Mouse (Mus musculus) stomach, postnatal 0 days (tissue): ENCODE measurements at regions not wholly inside any gene's neighbourhood (a gene's known extent, or its start where the extent isn't known, plus 50 kb on each side); places are given as distances from the start of the nearest gene placed in this dataset.

Experiments
- ATAC-seq: fragments of 200-750 bp; cut with Nextera tagmentation; 2 replicates; pipeline ENCODE4 v1.8.0; 2017; ENCODE audit not compliant: low FRiP score, low TSS enrichment
- DNase-seq: peaks from one replicate; pipeline ENCODE4 v3.0.0-alpha.2; 2016; ENCODE audit warnings: low spot score
- H3K27ac ChIP-seq: fragments of 300-500 bp; sonication (generic); replicated peaks from 2 replicates; pipeline ENCODE4 v1.5.1; 2014; ENCODE audit warnings: mild to moderate bottlenecking, control low read depth
- H3K27me3 ChIP-seq: fragments of 300-500 bp; sonication (generic); 2 replicates; pipeline ENCODE4 v1.6.1; 2014; ENCODE audit warnings: low read length; ENCODE audit not compliant: control insufficient read depth, insufficient read depth
- H3K36me3 ChIP-seq: fragments of 300-500 bp; sonication (generic); 2 replicates; pipeline ENCODE4 v1.6.1; 2014; ENCODE audit warnings: low read length, mixed read lengths; ENCODE audit not compliant: control insufficient read depth, insufficient read depth
- H3K4me1 ChIP-seq: fragments of 300-500 bp; sonication (generic); replicated peaks from 2 replicates; pipeline ENCODE4 v1.6.1; 2014; ENCODE audit warnings: antibody characterized with exemption; ENCODE audit not compliant: control insufficient read depth, insufficient read depth
- H3K4me2 ChIP-seq: fragments of 300-500 bp; sonication (generic); replicated peaks from 2 replicates; pipeline ENCODE4 v1.6.1; 2014; ENCODE audit warnings: low read depth, mild to moderate bottlenecking, control low read depth, moderate library complexity
- H3K4me3 ChIP-seq: fragments of 300-500 bp; sonication (generic); 2 replicates; pipeline ENCODE4 v1.5.1; 2014; ENCODE audit warnings: low read depth, low read length, control low read depth
- H3K9ac ChIP-seq: fragments of 300-500 bp; sonication (generic); 2 replicates; pipeline ENCODE4 v1.6.1; 2014; ENCODE audit warnings: mild to moderate bottlenecking, low read length, control low read depth, mixed read lengths
- H3K9me3 ChIP-seq: fragments of 300-500 bp; sonication (generic); 2 replicates; pipeline ENCODE4 v1.6.1; 2016; ENCODE audit warnings: low read length; ENCODE audit not compliant: control insufficient read depth
- CTCF ChIP-seq: IDR thresholded peaks from 2 replicates; pipeline ENCODE4 v1.5.1; 2016; ENCODE audit warnings: antibody characterized with exemption, low read depth, mild to moderate bottlenecking, moderate library complexity
- EP300 ChIP-seq: optimal IDR thresholded peaks from 2 replicates; pipeline ENCODE3; 2016; ENCODE audit warnings: antibody characterized with exemption
- WGBS: fragments of 180-500 bp; shearing (Covaris S2); extraction: QIAGEN DNeasy Blood & Tissue Kit; methylation state at CpG from one replicate; pipeline ENCODE4 v1.1.7; 2014; 5-methylcytosine and 5-hydroxymethylcytosine counted together

DNA sequence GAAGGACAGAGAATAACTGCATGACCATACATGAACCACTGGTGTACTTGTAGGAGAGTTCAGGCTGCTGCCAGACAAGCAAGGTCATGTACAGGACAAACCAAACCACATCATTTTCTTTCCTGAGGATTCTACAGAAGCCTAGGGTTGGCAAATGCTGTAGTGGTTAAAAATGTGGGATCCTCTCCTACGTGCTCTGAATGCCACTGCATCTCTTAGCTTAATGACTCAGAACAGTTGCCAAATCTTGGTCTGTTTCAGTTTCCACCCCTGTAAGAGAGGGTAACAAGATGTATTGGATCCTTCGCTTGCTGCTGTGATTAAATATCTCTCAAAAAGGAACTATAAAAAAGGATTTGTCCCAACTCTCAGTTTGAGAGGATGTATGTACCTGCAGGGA is 938.1 kb downstream of the 4930444P10Rik start:
- H3K27ac ChIP-seq: no peak overlapping the region
- no peak overlapping the region for H3K9ac ChIP-seq
- DNase-seq: no peak
- WGBS: 82% methylated on average over 2 of the region's 2 CpGs
- no peak for TF ChIP-seq EP300
- TF ChIP-seq CTCF: no peak
- no peaks in the 10 kb centered on the region for H3K27me3 ChIP-seq
- no peak overlapping the region for H3K4me2 ChIP-seq
- ATAC-seq: no peak
- H3K4me3 ChIP-seq: no peak overlapping the region
- no peaks in the 10 kb centered on the region for H3K9me3 ChIP-seq
- H3K4me1 ChIP-seq: no peaks in the 10 kb centered on the region
- no peaks in the 10 kb centered on the region for H3K36me3 ChIP-seq

DNA sequence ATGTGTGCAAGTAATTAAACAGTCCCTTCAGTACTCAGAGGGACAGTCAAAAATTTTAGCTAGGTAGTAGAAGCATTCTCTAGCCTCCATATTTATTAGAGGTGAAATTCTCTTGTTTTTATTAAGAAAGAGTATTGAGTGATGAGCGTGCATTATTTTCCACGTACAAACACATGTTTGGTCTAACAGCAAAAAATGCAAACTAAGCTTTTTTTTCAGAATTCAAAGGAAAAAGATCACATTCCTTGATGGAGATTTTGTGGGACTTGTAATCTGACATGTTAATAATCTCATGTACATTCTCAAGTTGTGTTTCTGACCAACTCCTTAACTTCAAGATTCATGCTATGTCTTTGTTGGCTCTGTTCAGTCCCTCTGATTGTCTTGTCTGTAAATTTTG is 939.2 kb downstream of the 4930444P10Rik start:
- no peak overlapping the region for H3K27ac ChIP-seq
- no peak for DNase-seq
- H3K4me1 ChIP-seq: no peaks in the 10 kb centered on the region
- no peak for TF ChIP-seq EP300
- TF ChIP-seq CTCF: no peak
- ATAC-seq: no peak
- no peak overlapping the region for H3K4me3 ChIP-seq
- no peaks in the 10 kb centered on the region for H3K27me3 ChIP-seq
- H3K9me3 ChIP-seq: no peaks in the 10 kb centered on the region
- H3K4me2 ChIP-seq: no peak overlapping the region
- no peak overlapping the region for H3K9ac ChIP-seq
- WGBS: 88% methylated on average over 2 of the region's 2 CpGs
- no peaks in the 10 kb centered on the region for H3K36me3 ChIP-seq

DNA sequence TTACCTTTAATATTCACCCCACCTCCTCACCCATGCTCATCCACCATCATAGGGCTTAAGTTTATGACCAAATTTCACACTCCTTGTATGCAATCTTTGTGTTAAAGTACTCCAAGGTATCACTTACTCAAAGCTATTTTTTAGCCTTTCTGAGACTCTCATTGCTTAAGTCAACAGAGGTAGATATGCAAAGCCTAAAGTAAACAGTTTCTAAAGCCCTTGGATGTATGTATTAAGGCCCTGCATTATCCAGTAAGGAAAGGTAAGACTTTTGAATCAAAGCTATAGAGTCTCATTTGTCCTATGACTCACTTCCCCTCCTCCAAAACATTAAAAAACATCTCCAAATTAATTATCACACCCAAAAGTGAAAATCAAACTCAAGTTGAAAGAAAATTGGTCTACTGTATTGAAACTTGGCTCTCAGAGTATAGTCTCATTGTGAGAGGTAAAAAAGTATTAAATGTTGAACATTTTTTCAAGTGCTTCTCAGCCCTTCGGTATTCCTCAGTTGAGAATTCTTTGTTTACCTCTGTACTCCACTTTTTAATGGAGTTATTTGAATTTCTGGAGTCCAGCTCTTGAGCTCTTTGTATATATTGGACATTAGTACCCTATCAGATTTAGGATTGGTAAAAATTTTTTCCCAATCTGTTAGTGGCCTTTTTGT is 949.1 kb downstream of the 4930444P10Rik start:
- no peak overlapping the region for H3K4me3 ChIP-seq
- no peak overlapping the region for H3K27ac ChIP-seq
- ATAC-seq: no peak
- H3K36me3 ChIP-seq: no peaks in the 10 kb centered on the region
- H3K27me3 ChIP-seq: no peaks in the 10 kb centered on the region
- TF ChIP-seq EP300 (no peak), CTCF (no peak)
- 23% methylated on average over 1 of the region's 1 CpGs for WGBS
- no peaks in the 10 kb centered on the region for H3K4me1 ChIP-seq
- H3K4me2 ChIP-seq: no peak overlapping the region
- no peaks in the 10 kb centered on the region for H3K9me3 ChIP-seq
- H3K9ac ChIP-seq: no peak overlapping the region
- DNase-seq: no peak

DNA sequence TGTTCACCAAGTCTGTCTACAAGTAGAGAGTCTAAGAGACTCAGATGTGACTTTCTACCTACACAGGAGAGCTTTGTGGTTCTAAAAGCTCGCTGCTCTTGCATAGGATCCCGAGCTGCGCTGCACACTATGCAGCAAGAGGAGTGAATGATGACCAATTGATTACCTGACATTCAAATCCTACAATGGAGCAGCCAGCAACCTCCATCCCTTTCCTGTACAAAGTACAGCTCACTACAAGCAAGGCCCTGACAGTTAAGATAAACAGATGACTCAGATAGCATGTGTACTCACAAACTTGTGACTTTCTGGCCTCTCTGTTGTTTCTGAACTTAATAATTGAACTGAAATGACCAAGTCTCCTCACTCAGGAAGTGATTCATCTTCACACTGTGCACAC is 974.7 kb downstream of the 4930444P10Rik start:
- Histone ChIP-seq H3K36me3 (no peaks in the 10 kb centered on the region), H3K9ac (no peak overlapping the region), H3K27me3 (no peaks in the 10 kb centered on the region), H3K9me3 (no peaks in the 10 kb centered on the region), H3K4me3 (no peak overlapping the region), H3K27ac (no peak overlapping the region), H3K4me2 (no peak overlapping the region), H3K4me1 (no peaks in the 10 kb centered on the region)
- TF ChIP-seq CTCF: no peak
- no peak for TF ChIP-seq EP300
- 18% methylated on average over 3 of the region's 3 CpGs for WGBS
- ATAC-seq (0 out of 2 replicates have a peak, but pooled peaks have one; percentile 32), DNase-seq (no peak)

DNA sequence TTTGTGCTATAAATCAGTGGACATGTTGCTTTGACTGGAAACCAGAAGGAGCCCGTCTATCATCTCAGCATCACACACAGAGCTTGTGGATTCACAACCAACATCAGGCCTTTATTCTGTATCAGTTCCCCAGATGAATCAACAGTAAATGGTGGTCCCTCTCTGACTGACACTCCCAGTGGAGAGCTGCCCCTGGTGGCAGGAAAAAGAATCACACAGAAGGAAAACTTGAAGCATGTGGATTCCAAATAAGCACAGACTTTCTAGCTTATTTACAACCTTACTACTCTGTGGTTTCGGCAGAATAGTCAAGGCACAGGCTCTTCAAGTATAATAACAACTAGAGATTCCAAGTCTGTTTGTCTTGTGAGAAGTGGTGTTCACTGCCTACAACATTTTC is 981.7 kb downstream of the 4930444P10Rik start:
- Histone ChIP-seq H3K4me3 (no peak overlapping the region), H3K9me3 (no peaks in the 10 kb centered on the region), H3K27ac (no peak overlapping the region), H3K4me2 (no peak overlapping the region), H3K36me3 (no peaks in the 10 kb centered on the region), H3K27me3 (no peaks in the 10 kb centered on the region), H3K4me1 (no peaks in the 10 kb centered on the region), H3K9ac (no peak overlapping the region)
- 85% methylated on average over 2 of the region's 2 CpGs for WGBS
- no peak for DNase-seq
- ATAC-seq: no peak
- TF ChIP-seq CTCF (peak; percentile 39), EP300 (no peak)

DNA sequence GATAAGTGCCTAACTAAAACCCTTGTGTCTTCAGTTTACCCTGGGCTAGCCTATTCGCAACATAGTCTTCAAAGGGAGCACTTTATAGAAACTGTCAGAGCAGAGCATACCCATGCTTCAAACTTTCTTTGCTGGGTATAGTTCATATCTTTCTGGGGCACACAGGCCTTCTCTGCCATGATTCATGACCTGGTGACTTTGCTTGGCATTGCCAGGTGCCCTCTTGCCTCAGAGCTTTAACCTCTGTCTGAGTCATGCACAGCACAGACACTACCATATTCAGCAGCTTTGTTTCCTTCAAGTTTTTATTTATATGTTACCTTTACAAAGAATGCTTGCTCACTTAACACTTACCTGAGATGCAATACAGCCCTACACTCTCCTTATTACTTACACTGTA is 1022.8 kb downstream of the 4930444P10Rik start:
- Histone ChIP-seq H3K4me1 (no peaks in the 10 kb centered on the region), H3K9me3 (no peaks in the 10 kb centered on the region), H3K4me3 (no peak overlapping the region), H3K4me2 (no peak overlapping the region), H3K27me3 (no peaks in the 10 kb centered on the region), H3K36me3 (no peaks in the 10 kb centered on the region), H3K27ac (no peak overlapping the region), H3K9ac (no peak overlapping the region)
- WGBS: 97% methylated on average over 1 of the region's 1 CpGs
- ATAC-seq (no peak), DNase-seq (no peak)
- TF ChIP-seq EP300: no peak
- TF ChIP-seq CTCF: no peak
